Mouse (Mus musculus): ENCODE measurements at regions not wholly inside any gene's neighbourhood (a gene's known extent, or its start where the extent isn't known, plus 50 kb on each side); places are given as distances from the start of the nearest gene placed in this dataset.

GRCm38 (mm10) chr2:12049386-12049785 is 252.3 kb downstream of the Itga8 start:
- no peak for DNase-seq

DNA sequence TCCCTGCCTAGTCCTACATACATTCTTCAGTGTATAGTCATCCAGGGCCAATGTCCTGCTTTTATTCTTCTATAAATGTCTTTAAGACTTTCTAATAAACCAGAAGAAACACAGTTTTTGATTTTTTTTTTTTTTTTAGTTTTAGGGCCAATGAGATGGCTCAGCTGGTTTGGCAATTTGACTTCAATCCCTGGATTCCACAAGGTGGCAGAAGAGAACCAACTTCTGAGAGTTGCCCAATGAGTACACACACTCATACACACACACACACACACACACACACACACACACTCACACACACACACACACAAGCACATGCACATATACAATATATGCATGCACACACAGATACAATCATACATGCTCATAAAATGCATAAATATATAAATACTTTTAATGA is 251.8 kb downstream of the Itga8 start:
- peak; percentile 41 for DNase-seq

DNA sequence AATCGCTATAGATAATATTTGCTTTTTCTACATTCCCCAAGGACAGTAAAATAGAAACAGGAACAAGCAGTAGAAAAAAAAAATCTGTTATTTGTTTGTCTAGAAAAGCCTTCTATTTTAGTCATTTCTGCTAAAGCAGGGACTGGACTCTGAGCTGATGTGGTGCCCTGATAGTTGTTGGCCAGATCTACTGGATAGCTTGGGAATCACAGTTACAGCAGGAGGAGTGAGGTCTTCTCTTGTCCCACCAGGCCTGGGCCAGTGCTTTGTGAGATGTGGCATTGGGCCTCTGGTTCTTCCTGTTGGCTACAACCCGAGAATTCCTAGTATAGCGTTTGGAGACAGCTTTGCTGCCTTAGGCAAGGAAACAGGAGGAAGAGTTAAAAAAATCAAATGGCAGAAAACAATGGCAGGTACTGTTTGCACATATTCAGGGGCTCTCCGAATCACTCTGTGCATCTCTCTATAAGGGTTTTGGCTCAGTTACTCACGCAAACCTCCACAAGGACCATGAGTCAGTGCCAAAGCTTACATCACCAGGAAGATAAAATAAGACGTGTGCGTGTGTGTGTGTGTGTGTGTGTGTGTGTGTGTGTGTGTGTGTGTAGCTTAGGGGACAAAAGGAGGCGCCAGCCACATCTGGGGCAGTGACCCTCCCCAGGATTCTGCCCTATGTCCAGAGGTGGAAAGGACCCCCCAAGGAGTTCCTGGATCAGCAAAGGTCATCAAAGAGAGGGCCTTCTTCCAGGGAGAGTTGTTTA is 248.1 kb downstream of the Itga8 start:
- DNase-seq: peak; percentile 14

DNA sequence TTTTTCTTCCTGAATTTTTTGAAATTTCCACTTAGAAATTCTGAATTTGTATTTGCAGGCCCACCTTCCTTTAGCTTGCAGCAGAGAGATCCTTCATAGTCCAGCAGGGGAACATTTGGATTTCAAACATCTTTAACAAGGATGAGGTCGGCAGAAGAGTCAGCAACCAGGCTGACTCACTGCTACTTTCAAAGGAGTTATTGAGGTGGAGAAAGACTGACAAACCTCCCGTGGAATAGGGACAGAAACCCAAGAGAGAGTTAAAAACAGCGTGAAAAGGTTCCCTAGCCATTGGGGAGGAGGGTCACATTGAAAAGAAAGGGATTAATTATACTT is 247.6 kb downstream of the Itga8 start:
- no peak for DNase-seq

All from kidney, postnatal 14 days (tissue).